Mouse (Mus musculus) midbrain, embryonic 12.5 days (tissue): Measurements from ENCODE around the gene Rfc4. TPM values are rescaled to one million over a fixed set of nuclear protein-coding genes. Genes with fewer than 3 reads are reported as not detected.

Source experiments
- ATAC-seq: fragments of 200-750 bp; cut with Nextera tagmentation; 2 replicates; pipeline ENCODE4 v1.8.0; 2017; ENCODE audit warnings: low read depth, moderate TSS enrichment, moderate library complexity; ENCODE audit not compliant: low FRiP score
- H3K27ac ChIP-seq: fragments of 300-500 bp; sonication (generic); replicated peaks from 2 replicates; pipeline ENCODE4 v1.5.1; 2016; ENCODE audit warnings: mild to moderate bottlenecking
- H3K27me3 ChIP-seq: fragments of 300-500 bp; sonication (generic); 2 replicates; pipeline ENCODE4 v1.6.1; 2016; ENCODE audit warnings: mild to moderate bottlenecking
- H3K36me3 ChIP-seq: fragments of 300-500 bp; sonication (generic); 2 replicates; pipeline ENCODE4 v1.6.1; 2016
- H3K4me1 ChIP-seq: fragments of 300-500 bp; sonication (generic); 2 replicates; pipeline ENCODE4 v1.6.1; 2016
- H3K4me2 ChIP-seq: fragments of 300-500 bp; sonication (generic); replicated peaks from 2 replicates; pipeline ENCODE4 v1.6.1; 2016; ENCODE audit warnings: mild to moderate bottlenecking, moderate library complexity
- H3K4me3 ChIP-seq: fragments of 300-500 bp; sonication (generic); 2 replicates; pipeline ENCODE4 v1.5.1; 2016; ENCODE audit warnings: mild to moderate bottlenecking
- H3K9ac ChIP-seq: fragments of 300-500 bp; sonication (generic); replicated peaks from 2 replicates; pipeline ENCODE4 v1.6.1; 2016; ENCODE audit warnings: mild to moderate bottlenecking, moderate library complexity
- H3K9me3 ChIP-seq: fragments of 300-500 bp; sonication (generic); 2 replicates; pipeline ENCODE4 v1.6.1; 2016; ENCODE audit warnings: mild to moderate bottlenecking
- WGBS: fragments of 180-500 bp; shearing (Covaris S2); methylation state at CpG from one replicate; pipeline ENCODE4 v1.1.7; 2016; 5-methylcytosine and 5-hydroxymethylcytosine counted together
- polyA plus RNA-seq: library from polyadenylated mRNA; unstranded; fragments of >200 nt; fragmentation: Nextera tagmentation; extraction: Ambion mirVana; gene quantifications from 2 replicates; pipeline ENCODE4 v1.2.1, GENCODE M21; 2016

Rfc4 gene
- polyA plus RNA-seq, 1 experiment from 2014 or later, result 162 TPM

DNA sequence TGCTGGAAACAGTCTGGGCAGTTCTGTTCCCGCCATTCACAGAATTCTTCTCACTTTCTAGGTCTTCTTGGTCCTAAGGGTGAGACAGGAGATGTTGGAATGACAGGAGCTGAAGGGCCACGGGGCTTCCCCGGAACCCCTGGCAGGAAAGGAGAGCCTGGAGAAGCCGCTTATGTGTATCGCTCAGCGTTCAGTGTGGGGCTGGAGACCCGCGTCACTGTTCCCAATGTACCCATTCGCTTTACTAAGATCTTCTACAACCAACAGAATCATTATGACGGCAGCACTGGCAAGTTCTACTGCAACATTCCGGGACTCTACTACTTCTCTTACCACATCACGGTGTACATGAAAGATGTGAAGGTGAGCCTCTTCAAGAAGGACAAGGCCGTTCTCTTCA lies 29.5 kb upstream of the Rfc4 start:
- H3K9ac ChIP-seq, result no peak overlapping the region
- no peaks in the 10 kb centered on the region for H3K27me3 ChIP-seq
- H3K9me3 ChIP-seq, result no peaks in the 10 kb centered on the region
- whole genome bisulfite sequencing, result 94% methylated on average over 13 of the region's 13 CpGs
- no peak overlapping the region for H3K4me2 ChIP-seq
- ATAC-seq, result no peak
- no peak overlapping the region for H3K4me3 ChIP-seq
- no peaks in the 10 kb centered on the region for H3K36me3 ChIP-seq
- no peaks in the 10 kb centered on the region for H3K4me1 ChIP-seq
- no peak overlapping the region for H3K27ac ChIP-seq

DNA sequence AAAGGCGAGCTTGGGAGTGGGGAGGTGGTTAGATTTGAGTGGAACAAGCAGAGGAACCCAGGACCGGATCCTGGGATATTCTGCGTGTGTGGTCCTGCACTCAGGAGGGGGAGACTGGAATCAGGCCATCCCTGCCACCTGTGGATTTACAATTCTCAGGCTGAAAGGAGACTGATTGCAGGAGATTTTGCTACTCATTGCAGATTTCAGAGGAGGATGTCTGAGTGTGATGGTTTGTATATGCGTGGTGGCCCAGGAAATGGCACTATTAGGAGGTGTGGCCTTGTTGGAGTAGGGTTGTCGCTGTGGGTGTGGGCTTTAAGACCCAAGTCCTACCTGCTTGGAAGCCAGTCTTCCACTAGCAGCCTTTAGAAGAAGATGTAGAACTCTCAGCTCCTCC lies 26.7 kb upstream of the Rfc4 start:
- Histone ChIP-seq H3K27me3 (no peaks in the 10 kb centered on the region), H3K36me3 (no peaks in the 10 kb centered on the region), H3K9me3 (no peaks in the 10 kb centered on the region), H3K4me2 (no peak overlapping the region), H3K4me1 (no peaks in the 10 kb centered on the region), H3K4me3 (no peak overlapping the region), H3K27ac (no peak overlapping the region), H3K9ac (no peak overlapping the region)
- 80% methylated on average over 5 of the region's 5 CpGs for WGBS
- ATAC-seq, result no peak

DNA sequence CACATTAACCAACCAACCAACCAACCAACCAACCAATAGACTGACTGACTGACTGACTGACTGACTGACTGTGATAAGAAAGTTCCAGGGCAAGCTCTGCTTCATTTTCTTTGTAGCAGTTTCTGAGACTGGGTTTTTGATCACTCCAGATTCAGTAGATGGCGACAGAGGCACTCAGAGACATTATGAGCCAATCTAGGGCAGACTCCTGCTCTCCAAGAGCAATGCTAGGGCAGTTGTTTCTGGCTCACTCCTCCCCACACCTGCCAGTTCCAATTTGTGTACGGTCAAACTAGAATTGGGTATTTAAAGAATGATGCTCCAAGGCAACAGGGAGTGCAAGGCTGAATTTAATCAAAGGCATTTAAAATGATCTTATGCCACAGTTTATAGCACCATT lies 23.9 kb upstream of the Rfc4 start:
- WGBS, result 33% methylated on average over 2 of the region's 2 CpGs
- ATAC-seq, result no peak

DNA sequence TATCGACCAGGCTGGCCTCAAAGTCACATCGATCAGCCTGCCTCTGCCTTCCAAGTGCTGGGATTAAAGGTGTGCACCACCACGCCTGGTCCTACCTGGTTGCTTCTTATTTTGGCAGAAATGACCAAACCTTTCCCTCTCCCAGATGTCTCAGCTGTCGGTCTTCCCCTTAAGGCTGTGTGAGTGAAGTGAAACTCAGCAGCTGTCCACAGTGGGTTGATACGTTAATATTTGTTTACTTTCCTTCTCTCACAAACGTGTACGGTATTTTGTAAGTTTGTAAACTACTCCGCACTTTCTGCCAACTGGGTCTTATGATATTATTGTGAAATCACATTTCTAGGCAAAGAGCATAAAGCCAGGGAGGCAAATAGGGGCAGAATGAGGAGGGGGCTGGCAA lies 21.9 kb upstream of the Rfc4 start:
- WGBS, result 83% methylated on average over 8 of the region's 8 CpGs
- ATAC-seq, result no peak
- H3K4me1 ChIP-seq, result no peaks in the 10 kb centered on the region
- no peak overlapping the region for H3K9ac ChIP-seq
- no peaks in the 10 kb centered on the region for H3K9me3 ChIP-seq
- no peak overlapping the region for H3K4me3 ChIP-seq
- H3K4me2 ChIP-seq, result no peak overlapping the region
- no peak overlapping the region for H3K27ac ChIP-seq
- H3K27me3 ChIP-seq, result no peaks in the 10 kb centered on the region
- no peaks in the 10 kb centered on the region for H3K36me3 ChIP-seq

More for the DNA sequence above, 23.9 kb upstream of the Rfc4 start:
- H3K36me3 ChIP-seq, result no peaks in the 10 kb centered on the region
- H3K4me1 ChIP-seq, result no peaks in the 10 kb centered on the region
- no peak overlapping the region for H3K4me2 ChIP-seq
- H3K9ac ChIP-seq, result no peak overlapping the region
- H3K4me3 ChIP-seq, result no peak overlapping the region
- H3K27me3 ChIP-seq, result no peaks in the 10 kb centered on the region
- no peaks in the 10 kb centered on the region for H3K9me3 ChIP-seq
- no peak overlapping the region for H3K27ac ChIP-seq

DNA sequence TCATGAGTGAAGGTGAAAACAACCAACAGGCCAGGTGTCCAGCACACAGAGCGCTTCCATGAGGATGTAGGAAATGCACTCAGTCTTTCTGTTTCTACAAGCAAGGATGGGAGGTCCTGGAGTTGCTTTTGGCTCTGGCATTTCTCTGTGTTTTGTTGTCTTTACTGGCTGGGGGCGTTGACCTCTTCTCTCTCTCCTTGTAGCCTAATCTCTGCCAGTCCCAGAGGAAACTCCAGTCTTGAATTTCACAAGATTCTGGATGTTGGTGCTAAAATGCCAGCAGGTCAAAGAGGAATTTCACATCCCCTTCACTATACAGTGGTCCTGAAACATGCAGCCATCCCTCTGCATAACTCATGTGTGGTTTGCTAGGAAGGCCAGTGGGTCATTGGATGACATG lies 21.4 kb upstream of the Rfc4 start:
- 81% methylated on average over 2 of the region's 2 CpGs for WGBS

DNA sequence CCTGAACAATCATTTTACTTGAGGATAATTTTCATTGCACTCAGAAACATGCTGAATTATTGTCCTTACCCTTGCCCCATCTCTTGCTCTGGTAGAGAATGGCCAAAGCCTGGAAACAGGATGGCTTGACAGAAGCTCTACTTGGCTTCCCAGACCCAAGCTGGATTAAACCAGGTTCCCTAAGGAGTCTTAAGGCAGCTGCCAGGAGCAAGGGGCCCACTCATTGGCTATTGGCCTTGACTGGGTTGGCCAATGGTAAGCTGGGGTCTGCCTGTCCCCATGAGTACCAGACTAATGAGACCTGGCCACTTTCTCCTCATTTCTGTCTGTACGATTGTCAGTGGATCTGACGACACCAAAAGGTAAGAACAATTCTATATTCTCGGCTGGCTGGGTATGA lies 18.7 kb upstream of the Rfc4 start, which contains the start of gene Adipoq:
Gene Adipoq, plus strand, starts transcription at position 257 of the 400 bp plus-strand sequence.
- H3K36me3 ChIP-seq, result no peaks in the 10 kb centered on the region
- H3K27me3 ChIP-seq, result no peaks in the 10 kb centered on the region
- no peak for ATAC-seq
- no peak within 1 kb of the TSS for H3K27ac ChIP-seq
- whole genome bisulfite sequencing, result 90% methylated on average over 3 of the region's 3 CpGs
- no peaks in the 10 kb centered on the region for H3K9me3 ChIP-seq
- no peak within 1 kb of the TSS for H3K4me3 ChIP-seq
- H3K4me1 ChIP-seq, result no peaks in the 10 kb centered on the region
- no peak within 1 kb of the TSS for H3K4me2 ChIP-seq
- no peak within 1 kb of the TSS for H3K9ac ChIP-seq

More for the DNA sequence above, 21.4 kb upstream of the Rfc4 start:
- Histone ChIP-seq H3K9me3 (no peaks in the 10 kb centered on the region), H3K27ac (no peak overlapping the region), H3K4me3 (no peak overlapping the region), H3K36me3 (no peaks in the 10 kb centered on the region), H3K27me3 (no peaks in the 10 kb centered on the region), H3K4me2 (no peak overlapping the region), H3K4me1 (no peaks in the 10 kb centered on the region), H3K9ac (no peak overlapping the region)
- ATAC-seq, result no peak

DNA sequence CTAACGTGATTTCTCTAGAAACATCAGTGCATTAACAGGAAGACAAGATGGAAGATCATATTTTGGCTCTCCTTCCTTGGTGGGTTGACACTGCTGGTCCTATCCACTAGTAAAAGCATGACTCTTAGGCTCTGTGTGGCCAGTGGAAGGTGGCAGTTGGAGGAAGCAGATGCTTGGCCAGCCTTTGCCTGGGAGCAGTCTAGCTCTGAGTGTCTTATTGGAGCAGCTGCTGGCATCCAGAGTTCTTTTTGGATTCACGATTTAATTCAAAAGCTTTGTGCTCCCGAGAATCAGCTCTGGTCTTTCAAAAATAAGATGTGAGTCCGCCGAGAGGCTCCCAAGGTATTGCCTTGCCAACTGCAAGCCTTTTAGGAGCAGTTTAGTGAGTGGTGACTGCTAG lies 17.7 kb upstream of the Rfc4 start:
- no peak overlapping the region for H3K4me2 ChIP-seq

DNA sequence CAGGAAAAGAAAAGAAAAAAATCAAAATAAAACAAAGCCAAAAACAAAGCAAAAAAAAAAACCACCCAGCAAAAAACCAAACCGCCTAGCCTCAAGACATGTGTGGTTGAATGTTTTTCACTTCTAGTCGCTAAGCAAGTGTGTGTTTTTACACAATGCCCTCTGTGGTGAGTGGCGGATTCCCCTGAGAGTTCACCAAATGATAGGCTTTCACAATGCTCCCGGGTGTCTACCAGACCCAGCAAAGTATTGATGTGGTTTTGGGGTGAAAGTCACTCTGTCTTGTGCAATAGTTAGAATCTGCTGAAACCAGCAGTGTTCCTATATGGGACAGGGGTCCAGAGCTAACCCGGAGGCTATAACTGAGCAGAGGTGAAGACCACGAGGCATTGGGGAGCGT lies 16.8 kb upstream of the Rfc4 start:
- Histone ChIP-seq H3K9me3 (no peaks in the 10 kb centered on the region), H3K36me3 (no peaks in the 10 kb centered on the region), H3K4me1 (no peaks in the 10 kb centered on the region), H3K4me3 (no peak overlapping the region), H3K9ac (no peak overlapping the region), H3K27me3 (no peaks in the 10 kb centered on the region), H3K4me2 (no peak overlapping the region), H3K27ac (no peak overlapping the region)
- no peak for ATAC-seq
- 89% methylated on average over 7 of the region's 7 CpGs for WGBS

More for the DNA sequence above, 17.7 kb upstream of the Rfc4 start:
- no peak overlapping the region for H3K4me3 ChIP-seq
- no peaks in the 10 kb centered on the region for H3K9me3 ChIP-seq
- no peak overlapping the region for H3K9ac ChIP-seq
- H3K4me1 ChIP-seq, result no peaks in the 10 kb centered on the region
- H3K27me3 ChIP-seq, result no peaks in the 10 kb centered on the region
- no peaks in the 10 kb centered on the region for H3K36me3 ChIP-seq
- WGBS, result 87% methylated on average over 5 of the region's 5 CpGs
- ATAC-seq, result no peak
- H3K27ac ChIP-seq, result no peak overlapping the region

DNA sequence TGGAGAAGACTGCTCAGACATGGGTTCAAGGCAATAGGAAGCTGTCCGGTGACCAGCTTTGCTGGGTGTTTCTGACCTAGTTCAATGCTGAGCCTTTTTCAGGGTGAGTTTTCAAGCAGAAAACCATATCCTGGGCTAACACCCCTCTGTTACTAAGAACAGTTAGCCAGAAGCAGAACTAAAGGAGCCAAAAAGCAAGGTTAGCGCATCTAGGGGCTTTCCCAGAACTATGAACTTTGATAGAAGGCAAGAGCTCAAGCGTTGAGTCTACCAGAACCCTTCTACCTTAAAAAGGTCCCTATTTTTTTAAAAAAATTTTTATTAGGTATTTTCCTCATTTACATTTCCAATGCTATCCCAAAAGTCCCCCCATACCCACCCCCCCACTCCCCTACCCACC lies 13.4 kb upstream of the Rfc4 start:
- Histone ChIP-seq H3K27me3 (no peaks in the 10 kb centered on the region), H3K9ac (no peak overlapping the region), H3K4me1 (no peaks in the 10 kb centered on the region), H3K4me3 (no peak overlapping the region), H3K27ac (no peak overlapping the region), H3K4me2 (no peak overlapping the region), H3K36me3 (no peaks in the 10 kb centered on the region), H3K9me3 (no peaks in the 10 kb centered on the region)
- WGBS, result 96% methylated on average over 3 of the region's 3 CpGs
- no peak for ATAC-seq

DNA sequence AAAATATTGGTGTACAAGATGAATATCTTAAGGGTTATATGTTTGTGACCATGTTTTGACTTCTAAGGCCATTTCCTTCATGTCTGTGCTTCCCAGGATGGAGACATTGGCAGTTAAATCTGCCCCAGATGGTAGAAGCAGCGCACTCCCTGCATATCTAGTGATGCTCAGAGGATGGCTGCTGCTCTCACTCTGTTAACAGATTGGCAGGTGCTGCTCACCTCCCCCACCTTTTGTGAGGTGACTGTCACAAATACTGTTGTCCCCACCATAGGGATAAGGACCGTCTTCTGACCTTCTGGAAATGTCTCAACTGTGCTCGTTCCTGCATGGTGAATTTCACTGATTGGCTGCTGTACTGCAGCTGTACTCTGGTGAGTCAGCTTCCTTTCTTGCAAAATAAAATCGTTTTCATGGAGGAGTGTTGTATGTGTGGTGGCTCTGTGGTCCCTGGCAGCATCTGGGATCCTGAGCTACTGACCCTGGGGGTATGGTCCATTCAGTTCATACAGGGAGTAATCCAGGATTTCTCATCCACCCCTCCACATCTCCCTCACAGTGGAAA lies 9.0 kb upstream of the Rfc4 start:
- no peaks in the 10 kb centered on the region for H3K36me3 ChIP-seq
- H3K27ac ChIP-seq, result no peak overlapping the region
- no peaks in the 10 kb centered on the region for H3K4me1 ChIP-seq
- 71% methylated on average over 4 of the region's 4 CpGs for WGBS
- H3K27me3 ChIP-seq, result no peaks in the 10 kb centered on the region
- no peak overlapping the region for H3K4me3 ChIP-seq
- H3K9ac ChIP-seq, result no peak overlapping the region
- H3K9me3 ChIP-seq, result no peaks in the 10 kb centered on the region
- ATAC-seq, result no peak
- no peak overlapping the region for H3K4me2 ChIP-seq

DNA sequence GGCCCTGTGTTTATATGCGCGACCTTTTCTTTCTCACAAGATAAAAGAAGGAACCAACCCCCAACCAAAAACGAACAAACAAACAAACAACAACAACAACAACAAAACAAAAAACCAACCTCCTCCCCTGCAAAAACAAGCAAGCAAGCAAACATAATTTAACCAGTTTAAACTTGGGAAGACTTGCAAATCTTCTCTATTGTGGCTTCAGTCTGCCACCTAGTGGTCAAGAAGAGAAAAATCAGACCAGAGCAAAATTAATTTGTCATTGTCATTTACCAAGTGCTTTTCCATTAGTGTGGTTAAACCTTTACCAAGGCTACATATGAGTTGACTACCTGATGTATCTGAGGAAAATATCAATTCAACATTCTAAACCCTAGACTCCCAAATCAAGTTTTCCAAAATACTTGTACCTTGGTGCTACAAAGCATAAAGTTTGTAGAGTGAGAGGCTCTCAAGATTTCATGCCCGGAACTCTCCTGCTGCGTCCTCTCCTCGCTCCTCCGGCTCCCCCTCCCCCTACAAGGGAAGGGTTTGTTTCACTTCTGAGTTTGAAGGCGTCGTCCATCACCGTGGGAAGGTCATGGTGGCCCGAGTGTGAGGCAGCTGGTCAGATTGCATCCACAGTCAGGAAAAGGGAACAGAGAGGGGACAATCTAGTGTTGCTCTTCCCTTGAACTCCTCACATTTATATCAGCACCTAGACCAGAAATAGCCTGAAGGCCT lies 8.0 kb upstream of the Rfc4 start:
- Histone ChIP-seq H3K9ac (no peak overlapping the region), H3K9me3 (no peaks in the 10 kb centered on the region), H3K27ac (no peak overlapping the region), H3K4me2 (no peak overlapping the region), H3K36me3 (no peaks in the 10 kb centered on the region), H3K4me3 (no peak overlapping the region), H3K4me1 (no peaks in the 10 kb centered on the region), H3K27me3 (no peaks in the 10 kb centered on the region)
- ATAC-seq, result no peak
- WGBS, result 26% methylated on average over 11 of the region's 11 CpGs

DNA sequence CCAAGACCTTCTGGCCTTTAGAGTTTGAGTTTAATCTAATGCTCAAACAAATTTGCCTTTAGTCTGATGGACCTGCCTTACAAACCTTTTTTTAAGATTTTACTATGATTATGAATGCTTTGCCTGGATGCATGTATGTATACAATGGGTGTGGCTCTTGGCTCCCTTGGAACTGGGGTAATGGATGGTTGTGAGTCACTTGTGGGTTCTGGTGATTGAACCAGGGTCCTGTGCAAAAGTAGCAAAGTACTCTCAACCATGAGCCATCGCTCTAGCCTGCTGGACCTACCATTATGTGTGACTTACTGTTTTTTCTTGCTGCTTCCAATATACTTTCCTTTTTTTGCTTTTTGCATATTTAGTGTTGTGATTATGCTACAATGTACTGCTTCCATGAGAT lies 4.8 kb upstream of the Rfc4 start:
- Histone ChIP-seq H3K4me3 (no peak overlapping the region), H3K27ac (no peak overlapping the region), H3K4me2 (no peak overlapping the region), H3K36me3 (no peaks in the 10 kb centered on the region), H3K27me3 (no peaks in the 10 kb centered on the region), H3K4me1 (peaks cover 6% of the 10 kb centered on the region), H3K9ac (no peak overlapping the region), H3K9me3 (no peaks in the 10 kb centered on the region)
- no peak for ATAC-seq
- 82% methylated on average over 1 of the region's 1 CpGs for WGBS

DNA sequence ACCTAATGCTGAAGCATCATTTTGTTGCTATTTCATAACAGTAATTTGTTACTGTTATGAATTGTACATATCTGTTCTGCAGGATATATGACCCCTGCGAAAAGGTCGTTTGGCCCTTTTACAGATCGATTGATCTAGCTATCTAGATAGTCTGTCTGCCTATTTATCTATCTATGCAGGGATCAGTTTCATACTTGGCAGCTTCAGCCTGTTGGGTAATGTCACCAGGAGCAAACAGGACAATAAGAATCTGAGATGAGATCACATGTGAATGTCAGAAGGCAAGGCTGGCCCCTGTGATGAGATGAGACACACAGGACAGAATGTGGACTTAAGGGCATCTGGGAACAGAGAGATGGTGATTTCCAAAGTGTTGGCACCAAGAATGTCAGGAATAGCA lies 2.8 kb upstream of the Rfc4 start:
- H3K36me3 ChIP-seq, result no peaks in the 10 kb centered on the region
- ATAC-seq, result no peak
- peaks cover 12% of the 10 kb centered on the region for H3K4me1 ChIP-seq
- no peak overlapping the region for H3K9ac ChIP-seq
- no peaks in the 10 kb centered on the region for H3K9me3 ChIP-seq
- no peak overlapping the region for H3K4me2 ChIP-seq
- WGBS, result 91% methylated on average over 3 of the region's 3 CpGs
- no peak overlapping the region for H3K4me3 ChIP-seq
- H3K27me3 ChIP-seq, result no peaks in the 10 kb centered on the region
- H3K27ac ChIP-seq, result no peak overlapping the region
